Mouse (Mus musculus) kidney, embryonic 16.5 days (tissue): ENCODE results near the gene Adh7. TPM values are rescaled to one million over a fixed set of nuclear protein-coding genes. Genes with fewer than 3 reads are reported as not detected.
A peak's percentile ranks its signal among the peaks of the same experiment; 100 is the strongest.

Experiments
- ATAC-seq: fragments of 200-750 bp; cut with Nextera tagmentation; 2 replicates; pipeline ENCODE4 v1.8.0; 2017; ENCODE audit warnings: moderate TSS enrichment; ENCODE audit not compliant: low FRiP score, low TSS enrichment
- H3K27ac ChIP-seq: fragments of 300-500 bp; sonication (generic); 2 replicates; pipeline ENCODE4 v1.5.1; 2014; ENCODE audit warnings: low read length
- H3K27me3 ChIP-seq: fragments of 300-500 bp; sonication (generic); 2 replicates; pipeline ENCODE4 v1.6.1; 2014; ENCODE audit warnings: low read length, control low read depth, mixed read lengths; ENCODE audit not compliant: insufficient read depth
- H3K36me3 ChIP-seq: fragments of 300-500 bp; sonication (generic); 2 replicates; pipeline ENCODE4 v1.6.1; 2014; ENCODE audit warnings: low read length, control low read depth, mixed read lengths; ENCODE audit not compliant: insufficient read depth
- H3K4me1 ChIP-seq: fragments of 300-500 bp; sonication (generic); 2 replicates; pipeline ENCODE4 v1.6.1; 2014; ENCODE audit warnings: low read length, control low read depth, mixed read lengths; ENCODE audit not compliant: insufficient read depth
- H3K4me2 ChIP-seq: fragments of 300-500 bp; sonication (generic); replicated peaks from 2 replicates; pipeline ENCODE4 v1.6.1; 2014; ENCODE audit warnings: low read depth, low read length
- H3K4me3 ChIP-seq: fragments of 300-500 bp; sonication (generic); 2 replicates; pipeline ENCODE4 v1.5.1; 2014; ENCODE audit warnings: mild to moderate bottlenecking, low read length
- H3K9ac ChIP-seq: fragments of 300-500 bp; sonication (generic); replicated peaks from 2 replicates; pipeline ENCODE4 v1.6.1; 2014; ENCODE audit warnings: low read length
- H3K9me3 ChIP-seq: fragments of 300-500 bp; sonication (generic); 2 replicates; pipeline ENCODE4 v1.6.1; 2016; ENCODE audit warnings: low read length, control low read depth
- WGBS: fragments of 180-500 bp; shearing (Covaris S2); extraction: QIAGEN DNeasy Blood & Tissue Kit; methylation state at CpG from one replicate; pipeline ENCODE4 v1.1.7; 2014; 5-methylcytosine and 5-hydroxymethylcytosine counted together
- polyA plus RNA-seq: library from polyadenylated mRNA; unstranded; fragments of >200 nt; fragmentation: Nextera tagmentation; extraction: Ambion mirVana; gene quantifications from 2 replicates; pipeline ENCODE4 v1.2.1, GENCODE M21; 2015

The Adh7 gene
- polyA plus RNA-seq, 1 experiment from 2014 or later, result 0.66 TPM

- WGBS, result 44% methylated on average over 14 of the region's 14 CpGs
- H3K27ac ChIP-seq, result no peak overlapping the region
- no peaks in the 10 kb centered on the region for H3K36me3 ChIP-seq
- ATAC-seq, result peak; percentile 70
- H3K27me3 ChIP-seq, result no peaks in the 10 kb centered on the region
- H3K4me3 ChIP-seq, result 0 out of 2 replicates have a peak overlapping the region, but pooled peaks have one; percentile 2
- H3K4me2 ChIP-seq, result peak overlapping the region; percentile 32
- H3K4me1 ChIP-seq, result no peaks in the 10 kb centered on the region
- no peaks in the 10 kb centered on the region for H3K9me3 ChIP-seq
- H3K9ac ChIP-seq, result no peak overlapping the region
Measured at GRCm38 (mm10) chr3:138197093-138197492, 20.5 kb upstream of the Adh7 start.

- Histone ChIP-seq H3K27ac (no peak overlapping the region), H3K9me3 (no peaks in the 10 kb centered on the region), H3K4me2 (peak overlapping the region; percentile 32), H3K36me3 (no peaks in the 10 kb centered on the region), H3K27me3 (no peaks in the 10 kb centered on the region), H3K4me1 (no peaks in the 10 kb centered on the region), H3K9ac (no peak overlapping the region), H3K4me3 (0 out of 2 replicates have a peak overlapping the region, but pooled peaks have one; percentile 2)
- WGBS, result 59% methylated on average over 9 of the region's 9 CpGs
- peak; percentile 61 for ATAC-seq
Measured at GRCm38 (mm10) chr3:138197556-138197955, 20.0 kb upstream of the Adh7 start.

GRCm38 (mm10) chr3:138197973-138198721 lies 19.4 kb upstream of the Adh7 start:
- no peaks in the 10 kb centered on the region for H3K9me3 ChIP-seq
- peak overlapping the region; percentile 53 for H3K4me2 ChIP-seq
- ATAC-seq, result peak; percentile 90
- WGBS, result 21% methylated on average over 20 of the region's 20 CpGs
- H3K9ac ChIP-seq, result peak overlapping the region; percentile 61
- H3K36me3 ChIP-seq, result no peaks in the 10 kb centered on the region
- peak overlapping the region; percentile 30 for H3K4me3 ChIP-seq
- H3K27me3 ChIP-seq, result no peaks in the 10 kb centered on the region
- no peak overlapping the region for H3K27ac ChIP-seq
- H3K4me1 ChIP-seq, result no peaks in the 10 kb centered on the region

GRCm38 (mm10) chr3:138198722-138199068 lies 18.9 kb upstream of the Adh7 start:
- Histone ChIP-seq H3K4me3 (no peak overlapping the region), H3K4me2 (peak overlapping the region; percentile 53), H3K9ac (peak overlapping the region; percentile 61), H3K27ac (no peak overlapping the region), H3K27me3 (no peaks in the 10 kb centered on the region), H3K36me3 (no peaks in the 10 kb centered on the region), H3K4me1 (no peaks in the 10 kb centered on the region), H3K9me3 (no peaks in the 10 kb centered on the region)
- 70% methylated on average over 7 of the region's 7 CpGs for WGBS
- 0 out of 2 replicates have a peak, but pooled peaks have one; percentile 32 for ATAC-seq

- no peaks in the 10 kb centered on the region for H3K27me3 ChIP-seq
- no peaks in the 10 kb centered on the region for H3K4me1 ChIP-seq
- H3K4me2 ChIP-seq, result no peak overlapping the region
- no peaks in the 10 kb centered on the region for H3K36me3 ChIP-seq
- no peak overlapping the region for H3K27ac ChIP-seq
- ATAC-seq, result no peak
- H3K4me3 ChIP-seq, result no peak overlapping the region
- 91% methylated on average over 3 of the region's 3 CpGs for WGBS
- no peak overlapping the region for H3K9ac ChIP-seq
- peaks cover 6% of the 10 kb centered on the region for H3K9me3 ChIP-seq
Measured at GRCm38 (mm10) chr3:138208821-138209220, 8.7 kb upstream of the Adh7 start.

GRCm38 (mm10) chr3:138210432-138211075 lies 7.0 kb upstream of the Adh7 start:
- H3K9me3 ChIP-seq, result peaks cover under 1% of the 10 kb centered on the region
- H3K4me3 ChIP-seq, result no peak overlapping the region
- no peaks in the 10 kb centered on the region for H3K36me3 ChIP-seq
- ATAC-seq, result no peak
- no peaks in the 10 kb centered on the region for H3K4me1 ChIP-seq
- H3K27ac ChIP-seq, result no peak overlapping the region
- no peaks in the 10 kb centered on the region for H3K27me3 ChIP-seq
- 74% methylated on average over 5 of the region's 5 CpGs for WGBS
- H3K9ac ChIP-seq, result no peak overlapping the region
- no peak overlapping the region for H3K4me2 ChIP-seq

- no peak overlapping the region for H3K9ac ChIP-seq
- no peak overlapping the region for H3K4me3 ChIP-seq
- H3K4me1 ChIP-seq, result no peaks in the 10 kb centered on the region
- H3K27ac ChIP-seq, result no peak overlapping the region
- no peaks in the 10 kb centered on the region for H3K9me3 ChIP-seq
- ATAC-seq, result no peak
- no peaks in the 10 kb centered on the region for H3K27me3 ChIP-seq
- H3K36me3 ChIP-seq, result no peaks in the 10 kb centered on the region
- H3K4me2 ChIP-seq, result no peak overlapping the region
- 91% methylated on average over 4 of the region's 4 CpGs for WGBS
Measured at GRCm38 (mm10) chr3:138212431-138212951, 5.1 kb upstream of the Adh7 start.

- H3K9me3 ChIP-seq, result no peaks in the 10 kb centered on the region
- no peak overlapping the region for H3K9ac ChIP-seq
- H3K4me2 ChIP-seq, result no peak overlapping the region
- ATAC-seq, result no peak; the same call in 1 of the 2 replicates
- no peaks in the 10 kb centered on the region for H3K36me3 ChIP-seq
- no peak overlapping the region for H3K4me3 ChIP-seq
- 48% methylated on average over 11 of the region's 11 CpGs for WGBS
- H3K27ac ChIP-seq, result no peak overlapping the region
- no peaks in the 10 kb centered on the region for H3K27me3 ChIP-seq
- no peaks in the 10 kb centered on the region for H3K4me1 ChIP-seq
Measured at GRCm38 (mm10) chr3:138215395-138215989, 2.1 kb upstream of the Adh7 start.

GRCm38 (mm10) chr3:138216091-138216490 lies 1.5 kb upstream of the Adh7 start:
- Histone ChIP-seq H3K9me3 (no peaks in the 10 kb centered on the region), H3K4me3 (no peak overlapping the region), H3K27ac (no peak overlapping the region), H3K4me2 (no peak overlapping the region), H3K9ac (no peak overlapping the region), H3K4me1 (no peaks in the 10 kb centered on the region), H3K27me3 (no peaks in the 10 kb centered on the region), H3K36me3 (no peaks in the 10 kb centered on the region)
- WGBS, result 86% methylated on average over 8 of the region's 8 CpGs
- no peak for ATAC-seq
